Mouse (Mus musculus) bone marrow macrophage, adult 2 months (primary cell): Measurements from ENCODE around the gene Rptor. TPM values are rescaled to one million over a fixed set of nuclear protein-coding genes. Genes with fewer than 3 reads are reported as not detected.

Experiments
- H3K27ac ChIP-seq: 2 replicates; pipeline ENCODE4 v1.5.1; 2012; ENCODE audit warnings: low read depth, low read length; ENCODE audit not compliant: insufficient read depth
- H3K4me1 ChIP-seq: 2 replicates; pipeline ENCODE4 v1.6.1; 2012; ENCODE audit warnings: low read length; ENCODE audit not compliant: control insufficient read depth, insufficient read depth
- H3K4me3 ChIP-seq: 2 replicates; pipeline ENCODE4 v1.5.1; 2012; ENCODE audit warnings: mild to moderate bottlenecking, low read length, moderate library complexity; ENCODE audit not compliant: insufficient read depth
- CTCF ChIP-seq: IDR thresholded peaks from 2 replicates; pipeline ENCODE4 v1.5.1; 2012; ENCODE audit warnings: low read depth, mild to moderate bottlenecking, low read length, moderate library complexity
- POLR2A ChIP-seq: IDR thresholded peaks from 2 replicates; pipeline ENCODE4 v1.6.1; 2012; ENCODE audit warnings: mild to moderate bottlenecking, low read depth, low read length, borderline replicate concordance
- polyA plus RNA-seq: library from polyadenylated mRNA; stranded (reverse); fragments of >200 nt; gene quantifications from 2 replicates; pipeline ENCODE4 v1.2.4, GENCODE M21; 2012; ENCODE audit not compliant: missing spikeins, insufficient read depth, insufficient read length

Gene Rptor
- polyA plus RNA-seq, 1 experiment: 23.8 TPM

DNA sequence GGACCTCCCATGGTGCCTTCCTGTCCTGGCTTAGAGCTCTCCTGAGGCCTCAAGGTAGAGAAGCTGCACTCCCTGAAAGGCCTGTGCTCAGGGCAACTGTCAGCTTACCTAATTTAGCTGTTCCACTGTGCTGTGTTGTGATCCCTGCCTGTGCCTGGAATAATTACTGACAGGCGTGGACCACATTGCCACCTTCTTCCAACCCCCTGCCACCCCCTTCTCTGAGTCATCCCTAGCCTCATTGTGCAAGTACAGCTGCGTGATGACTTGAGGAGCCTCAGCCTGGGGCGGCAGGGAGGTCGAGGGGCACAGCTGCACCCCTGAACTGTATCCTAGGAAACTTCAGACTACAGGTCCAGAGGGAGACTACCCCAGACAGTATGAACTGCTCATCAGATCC lies 345.6 kb downstream of the Rptor start:
- Histone ChIP-seq H3K27ac (no peak overlapping the region), H3K4me3 (no peak overlapping the region), H3K4me1 (peaks cover 70% of the 10 kb centered on the region)
- no peak for TF ChIP-seq CTCF
- no peak for TF ChIP-seq POLR2A

DNA sequence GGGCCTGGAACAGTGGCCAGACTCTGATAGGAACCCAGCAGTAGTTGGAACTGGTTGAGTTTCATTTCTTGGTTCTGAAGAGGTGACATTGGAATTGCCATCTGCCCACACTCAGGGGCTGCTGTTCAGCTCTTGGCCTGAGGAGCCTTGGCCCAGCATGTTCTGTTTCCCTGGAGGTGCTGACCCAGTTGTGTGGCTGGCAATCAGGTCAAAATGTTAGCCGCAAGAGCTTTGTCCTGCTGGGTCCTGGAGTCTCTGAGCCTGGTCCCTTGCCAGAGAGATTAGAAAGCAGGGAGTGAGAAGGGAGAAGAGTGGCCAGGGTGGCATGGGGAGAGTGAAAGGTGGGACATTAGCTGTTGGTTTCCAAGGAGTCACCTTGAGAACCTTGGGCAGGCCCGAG lies 346.1 kb downstream of the Rptor start:
- peaks cover 74% of the 10 kb centered on the region for H3K4me1 ChIP-seq
- no peak overlapping the region for H3K27ac ChIP-seq
- H3K4me3 ChIP-seq: no peak overlapping the region
- TF ChIP-seq POLR2A (no peak), CTCF (no peak)

Other genes starting within 250 kb of the Rptor start
- gene Sgsh, start 247.4 kb upstream of the Rptor start, polyA plus RNA-seq: 39.6 and 41.9 TPM in 2 replicates
- gene Slc26a11, start 247.3 kb upstream of the Rptor start, polyA plus RNA-seq: 50.6 and 63.4 TPM in 2 replicates
- gene Rnf213, start 209.8 kb upstream of the Rptor start, polyA plus RNA-seq: 181 and 187 TPM in 2 replicates
- 7.0 and 7.7 TPM in 2 replicates for gene Endov, start 111.6 kb upstream of the Rptor start, polyA plus RNA-seq
- gene Nptx1, start 55.2 kb upstream of the Rptor start, polyA plus RNA-seq: 0.21 and 0.40 TPM in 2 replicates